Mouse (Mus musculus) stomach, embryonic 14.5 days (tissue): ENCODE measurements around the gene Hhatl. TPM values are rescaled to one million over a fixed set of nuclear protein-coding genes. Genes with fewer than 3 reads are reported as not detected.

Experiments
- ATAC-seq: fragments of 200-750 bp; cut with Nextera tagmentation; 2 replicates; pipeline ENCODE4 v1.8.0; 2017; ENCODE audit warnings: low read depth, moderate TSS enrichment; ENCODE audit not compliant: insufficient number of reproducible peaks, insufficient read depth, low FRiP score
- H3K27ac ChIP-seq: fragments of 300-500 bp; sonication (generic); 2 replicates; pipeline ENCODE4 v1.5.1; 2014; ENCODE audit warnings: mild to moderate bottlenecking, low read length, moderate library complexity, mixed read lengths
- H3K27me3 ChIP-seq: fragments of 300-500 bp; sonication (generic); 2 replicates; pipeline ENCODE4 v1.6.1; 2014; ENCODE audit warnings: low read length, control low read depth, mixed read lengths; ENCODE audit not compliant: control insufficient read depth, insufficient read depth
- H3K36me3 ChIP-seq: fragments of 300-500 bp; sonication (generic); 2 replicates; pipeline ENCODE4 v1.6.1; 2014; ENCODE audit warnings: mild to moderate bottlenecking, control low read depth, low read length, moderate library complexity, mixed read lengths; ENCODE audit not compliant: control insufficient read depth, insufficient read depth
- H3K4me1 ChIP-seq: fragments of 300-500 bp; sonication (generic); 2 replicates; pipeline ENCODE4 v1.6.1; 2014; ENCODE audit warnings: low read length, control low read depth, mixed read lengths; ENCODE audit not compliant: control insufficient read depth, insufficient read depth
- H3K4me2 ChIP-seq: fragments of 300-500 bp; sonication (generic); replicated peaks from 2 replicates; pipeline ENCODE4 v1.6.1; 2014; ENCODE audit warnings: low read depth, low read length, control low read depth
- H3K4me3 ChIP-seq: fragments of 300-500 bp; sonication (generic); 2 replicates; pipeline ENCODE4 v1.5.1; 2014; ENCODE audit warnings: low read depth, low read length, control low read depth
- H3K9ac ChIP-seq: fragments of 300-500 bp; sonication (generic); replicated peaks from 2 replicates; pipeline ENCODE4 v1.6.1; 2014; ENCODE audit warnings: low read depth, mild to moderate bottlenecking, control low read depth, low read length, moderate library complexity, mixed read lengths
- H3K9me3 ChIP-seq: fragments of 300-500 bp; sonication (generic); 2 replicates; pipeline ENCODE4 v1.6.1; 2016; ENCODE audit warnings: low read depth, low read length, control low read depth; ENCODE audit not compliant: control insufficient read depth
- WGBS: fragments of 180-500 bp; shearing (Covaris S2); extraction: QIAGEN DNeasy Blood & Tissue Kit; methylation state at CpG from one replicate; pipeline ENCODE4 v1.1.7; 2014; 5-methylcytosine and 5-hydroxymethylcytosine counted together
- polyA plus RNA-seq: library from polyadenylated mRNA; unstranded; fragments of >200 nt; fragmentation: Nextera tagmentation; extraction: Ambion mirVana; gene quantifications from 2 replicates; pipeline ENCODE4 v1.2.1, GENCODE M21; 2014

Hhatl gene
- polyA plus RNA-seq, 1 experiment from 2014 or later = 1.1 TPM

- no peaks in the 10 kb centered on the region for H3K4me1 ChIP-seq
- ATAC-seq = no peak
- H3K4me3 ChIP-seq = no peak overlapping the region
- H3K9ac ChIP-seq = no peak overlapping the region
- H3K4me2 ChIP-seq = no peak overlapping the region
- 69% methylated on average over 6 of the region's 6 CpGs for WGBS
- no peaks in the 10 kb centered on the region for H3K36me3 ChIP-seq
- H3K27ac ChIP-seq = no peak overlapping the region
- no peaks in the 10 kb centered on the region for H3K27me3 ChIP-seq
- H3K9me3 ChIP-seq = no peaks in the 10 kb centered on the region
These were observed 36.0 kb upstream of the Hhatl start for GRCm38 (mm10) chr9:121828314-121828713.

DNA sequence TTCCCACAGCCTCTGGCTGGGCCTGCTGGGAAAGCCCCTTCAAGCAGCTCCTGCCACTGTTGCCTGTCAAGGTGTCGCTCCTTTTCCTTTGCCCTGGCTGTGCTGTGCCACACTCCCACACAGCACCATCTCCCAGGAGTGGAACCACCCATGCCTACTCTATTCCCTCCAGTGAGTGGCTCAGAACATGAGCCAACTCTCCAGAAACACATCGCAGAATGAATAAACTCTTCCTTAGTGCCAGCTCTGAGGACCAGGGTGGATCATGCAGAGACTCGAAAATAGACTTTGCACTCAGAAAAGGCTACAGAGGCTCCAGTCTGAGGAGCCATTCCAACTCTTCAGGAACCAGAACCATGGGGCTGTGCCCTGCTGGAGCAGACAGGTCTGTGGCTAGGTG is 34.0 kb upstream of the Hhatl start:
- H3K27me3 ChIP-seq = no peaks in the 10 kb centered on the region
- H3K4me1 ChIP-seq = no peaks in the 10 kb centered on the region
- H3K36me3 ChIP-seq = no peaks in the 10 kb centered on the region
- no peak overlapping the region for H3K27ac ChIP-seq
- ATAC-seq = no peak
- 87% methylated on average over 3 of the region's 3 CpGs for WGBS
- H3K4me2 ChIP-seq = no peak overlapping the region
- H3K9me3 ChIP-seq = no peaks in the 10 kb centered on the region
- H3K9ac ChIP-seq = no peak overlapping the region
- no peak overlapping the region for H3K4me3 ChIP-seq

DNA sequence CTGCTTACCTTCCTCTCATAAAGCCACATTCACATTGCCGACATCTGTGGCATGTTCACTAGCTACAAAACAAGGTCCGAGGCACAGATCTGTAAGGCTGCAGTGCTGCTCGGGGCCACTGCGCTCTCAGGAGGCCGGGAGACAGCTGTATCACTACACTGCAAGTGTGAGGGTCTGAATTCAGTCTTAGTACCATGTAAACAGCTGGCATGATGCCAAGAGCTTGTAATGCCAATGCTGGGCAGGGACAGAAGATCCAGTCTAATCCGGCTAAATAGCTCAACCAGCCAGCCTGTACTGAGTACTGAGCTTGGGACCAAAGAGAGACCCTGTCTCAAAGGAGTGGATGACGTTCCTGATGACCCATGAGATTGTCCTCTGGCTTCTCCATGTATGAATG is 31.7 kb upstream of the Hhatl start:
- Histone ChIP-seq H3K27ac (no peak overlapping the region), H3K27me3 (no peaks in the 10 kb centered on the region), H3K9me3 (no peaks in the 10 kb centered on the region), H3K36me3 (no peaks in the 10 kb centered on the region), H3K4me1 (0 out of 2 replicates have a peak, but pooled peaks cover 3% of the 10 kb centered on the region), H3K4me3 (no peak overlapping the region), H3K9ac (no peak overlapping the region), H3K4me2 (no peak overlapping the region)
- ATAC-seq = no peak
- WGBS = 86% methylated on average over 7 of the region's 7 CpGs

DNA sequence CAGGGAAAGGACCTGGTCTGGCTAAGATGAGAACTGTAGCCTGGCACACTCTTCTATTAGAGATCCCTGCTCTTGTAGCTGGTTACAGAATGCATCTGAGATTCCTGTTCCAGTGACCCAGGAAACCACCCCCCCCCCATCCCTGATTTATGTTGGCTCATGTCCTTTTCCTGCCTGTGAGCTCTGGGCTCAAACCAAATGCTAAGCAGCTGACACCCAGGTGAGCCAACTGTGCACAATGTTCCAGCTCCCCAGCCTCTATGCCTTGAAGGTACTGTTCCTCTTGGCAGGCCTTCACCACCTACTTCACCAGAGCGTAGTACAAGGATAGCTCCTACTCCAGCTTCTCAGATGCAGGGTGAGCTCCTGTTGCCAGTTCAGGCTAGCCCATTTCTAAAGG is 30.7 kb upstream of the Hhatl start:
- Histone ChIP-seq H3K4me3 (no peak overlapping the region), H3K27me3 (no peaks in the 10 kb centered on the region), H3K4me1 (0 out of 2 replicates have a peak, but pooled peaks cover 5% of the 10 kb centered on the region), H3K36me3 (no peaks in the 10 kb centered on the region), H3K9me3 (no peaks in the 10 kb centered on the region), H3K9ac (no peak overlapping the region), H3K4me2 (no peak overlapping the region), H3K27ac (no peak overlapping the region)
- ATAC-seq = no peak
- 89% methylated on average over 1 of the region's 1 CpGs for WGBS

- Histone ChIP-seq H3K36me3 (no peaks in the 10 kb centered on the region), H3K4me1 (0 out of 2 replicates have a peak, but pooled peaks cover 5% of the 10 kb centered on the region), H3K27ac (no peak overlapping the region), H3K9ac (no peak overlapping the region), H3K4me2 (no peak overlapping the region), H3K4me3 (no peak overlapping the region), H3K9me3 (no peaks in the 10 kb centered on the region), H3K27me3 (no peaks in the 10 kb centered on the region)
- ATAC-seq = no peak
- 64% methylated on average over 6 of the region's 6 CpGs for WGBS
These were observed 30.3 kb upstream of the Hhatl start for GRCm38 (mm10) chr9:121822585-121822991.

GRCm38 (mm10) chr9:121820765-121821164 is 28.5 kb upstream of the Hhatl start:
- H3K9ac ChIP-seq = no peak overlapping the region
- no peak for ATAC-seq

DNA sequence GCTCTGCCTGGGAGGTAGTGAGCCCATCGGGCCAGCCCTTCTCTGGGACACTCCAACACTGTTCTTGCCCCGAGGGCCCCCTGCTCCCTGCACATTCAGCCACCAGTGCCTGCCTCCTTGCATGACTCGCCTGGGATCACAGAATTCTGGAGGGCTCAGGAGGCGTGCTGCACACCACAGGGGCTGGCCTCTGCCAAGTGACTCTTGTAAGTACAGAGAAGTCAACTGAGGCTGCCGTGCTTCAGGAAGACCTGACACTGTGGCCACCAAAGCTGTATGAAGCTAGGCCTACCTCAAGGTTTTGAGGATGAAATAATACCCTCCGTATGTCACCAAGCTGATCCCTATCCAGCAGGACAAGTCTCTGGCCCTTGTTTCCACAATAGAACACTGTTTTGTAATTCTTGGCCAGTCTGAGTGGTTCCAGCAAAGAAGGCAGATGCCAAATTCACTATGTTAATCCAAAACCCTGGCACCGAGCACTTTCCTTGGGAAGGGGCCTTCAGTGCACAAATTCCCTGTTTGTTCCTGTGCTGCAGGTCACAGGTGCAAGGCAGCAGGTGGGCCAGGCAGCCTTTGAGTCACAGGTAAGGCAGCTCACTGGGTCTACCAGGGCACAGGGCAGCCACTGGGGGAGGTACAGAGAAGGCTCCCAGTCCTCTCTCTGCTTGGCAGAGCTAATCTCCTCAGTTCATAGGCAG is 27.6 kb upstream of the Hhatl start:
- 51% methylated on average over 7 of the region's 7 CpGs for WGBS
- H3K27ac ChIP-seq = no peak overlapping the region
- H3K4me2 ChIP-seq = no peak overlapping the region
- no peak; the same call in 1 of the 2 replicates for ATAC-seq
- no peaks in the 10 kb centered on the region for H3K9me3 ChIP-seq
- H3K9ac ChIP-seq = no peak overlapping the region
- H3K36me3 ChIP-seq = no peaks in the 10 kb centered on the region
- H3K4me3 ChIP-seq = no peak overlapping the region
- H3K27me3 ChIP-seq = no peaks in the 10 kb centered on the region
- 0 out of 2 replicates have a peak, but pooled peaks cover 5% of the 10 kb centered on the region for H3K4me1 ChIP-seq

More at GRCm38 (mm10) chr9:121820765-121821164, 28.5 kb upstream of the Hhatl start:
- no peaks in the 10 kb centered on the region for H3K27me3 ChIP-seq
- no peak overlapping the region for H3K27ac ChIP-seq
- no peaks in the 10 kb centered on the region for H3K9me3 ChIP-seq
- H3K4me2 ChIP-seq = no peak overlapping the region
- H3K4me1 ChIP-seq = 0 out of 2 replicates have a peak, but pooled peaks cover 5% of the 10 kb centered on the region
- H3K36me3 ChIP-seq = no peaks in the 10 kb centered on the region
- H3K4me3 ChIP-seq = no peak overlapping the region
- 67% methylated on average over 5 of the region's 5 CpGs for WGBS

- H3K4me2 ChIP-seq = no peak overlapping the region
- H3K9me3 ChIP-seq = no peaks in the 10 kb centered on the region
- H3K4me3 ChIP-seq = no peak overlapping the region
- no peaks in the 10 kb centered on the region for H3K36me3 ChIP-seq
- H3K27ac ChIP-seq = peak overlapping the region; percentile 33; the same call in 1 of the 2 replicates
- ATAC-seq = no peak; the same call in 1 of the 2 replicates
- 41% methylated on average over 9 of the region's 9 CpGs for WGBS
- H3K4me1 ChIP-seq = 0 out of 2 replicates have a peak, but pooled peaks cover 5% of the 10 kb centered on the region
- H3K9ac ChIP-seq = no peak overlapping the region
- no peaks in the 10 kb centered on the region for H3K27me3 ChIP-seq
These were observed 26.9 kb upstream of the Hhatl start for GRCm38 (mm10) chr9:121819073-121819770.
